Mouse (Mus musculus) megakaryocyte, embryonic 14.5 days (primary cell): ENCODE results near the gene Arhgap22.

ENCODE experiments used
- FLI1 ChIP-seq: IDR thresholded peaks from 2 replicates; pipeline ENCODE4 v1.6.1; 2012; ENCODE audit warnings: low read length, inconsistent platforms, mixed read lengths
- GATA1 ChIP-seq: IDR thresholded peaks from 3 replicates; pipeline ENCODE4 v1.6.1; 2012; ENCODE audit warnings: mixed read lengths, low read length, inconsistent platforms, borderline replicate concordance

DNA sequence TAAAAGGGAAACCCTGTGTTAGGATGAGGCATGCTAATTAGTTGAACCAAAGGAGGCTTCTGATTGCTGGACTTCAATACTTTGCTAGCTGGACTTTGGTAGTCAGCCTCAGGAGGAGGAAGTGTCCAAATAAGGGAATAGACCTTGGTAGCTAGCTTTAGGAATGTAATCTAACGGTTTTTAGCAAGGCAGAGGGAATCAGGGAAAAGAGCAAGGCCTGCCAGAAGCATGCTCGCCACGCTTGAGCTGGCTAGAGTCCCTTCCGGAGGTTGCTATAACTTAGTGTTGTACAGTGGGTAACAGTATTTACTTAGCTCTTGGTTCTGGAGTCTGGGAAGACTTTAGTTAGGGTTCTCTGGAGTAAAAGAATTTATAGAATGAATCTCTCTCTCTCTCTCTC lies 96.9 kb downstream of the Arhgap22 start:
- TF ChIP-seq GATA1 (no peak), FLI1 (no peak)
